Mouse (Mus musculus) embryonic facial prominence, embryonic 15.5 days (tissue): ENCODE data around the gene Lrfn4. TPM values are rescaled to one million over a fixed set of nuclear protein-coding genes. Genes with fewer than 3 reads are reported as not detected.

Experiments used
- ATAC-seq: fragments of 200-750 bp; cut with Nextera tagmentation; 2 replicates; pipeline ENCODE4 v1.8.0; 2017; ENCODE audit warnings: low read depth, moderate TSS enrichment; ENCODE audit not compliant: insufficient number of reproducible peaks, low FRiP score, low TSS enrichment
- H3K27ac ChIP-seq: fragments of 300-500 bp; sonication (generic); replicated peaks from 2 replicates; pipeline ENCODE4 v1.5.1; 2015; ENCODE audit warnings: mild to moderate bottlenecking, inconsistent platforms
- H3K27me3 ChIP-seq: fragments of 300-500 bp; sonication (generic); 2 replicates; pipeline ENCODE4 v1.6.1; 2015; ENCODE audit warnings: inconsistent platforms
- H3K36me3 ChIP-seq: fragments of 300-500 bp; sonication (generic); 2 replicates; pipeline ENCODE4 v1.6.1; 2015; ENCODE audit warnings: mild to moderate bottlenecking, inconsistent platforms
- H3K4me1 ChIP-seq: fragments of 300-500 bp; sonication (generic); 2 replicates; pipeline ENCODE4 v1.6.1; 2015; ENCODE audit warnings: inconsistent platforms
- H3K4me2 ChIP-seq: fragments of 300-500 bp; sonication (generic); replicated peaks from 2 replicates; pipeline ENCODE4 v1.6.1; 2015; ENCODE audit warnings: mild to moderate bottlenecking, inconsistent platforms
- H3K4me3 ChIP-seq: fragments of 300-500 bp; sonication (generic); replicated peaks from 2 replicates; pipeline ENCODE4 v1.5.1; 2015; ENCODE audit warnings: mild to moderate bottlenecking, inconsistent platforms
- H3K9ac ChIP-seq: fragments of 300-500 bp; sonication (generic); 2 replicates; pipeline ENCODE4 v1.6.1; 2015; ENCODE audit warnings: inconsistent platforms
- H3K9me3 ChIP-seq: fragments of 300-500 bp; sonication (generic); replicated peaks from 2 replicates; pipeline ENCODE4 v1.6.1; 2016; ENCODE audit warnings: inconsistent platforms
- WGBS: fragments of 180-500 bp; shearing (Covaris S2); methylation state at CpG from one replicate; pipeline ENCODE4 v1.1.7; 2015; 5-methylcytosine and 5-hydroxymethylcytosine counted together
- microRNA-seq: library from miRNA; unstranded; fragments of <30 nt; microRNA quantifications from one replicate; pipeline ENCODE4, GENCODE M21; 2016; ENCODE audit warnings: borderline number of aligned reads
- polyA plus RNA-seq: library from polyadenylated mRNA; unstranded; fragments of >200 nt; fragmentation: Nextera tagmentation; extraction: Ambion mirVana; gene quantifications from 2 replicates; pipeline ENCODE4 v1.2.1, GENCODE M21; 2015

Lrfn4 gene
- polyA plus RNA-seq, 1 experiment from 2014 or later, result 7.6 TPM

GRCm38 (mm10) chr19:4566880-4567279 lies 48.6 kb downstream of the Lrfn4 start:
- H3K36me3 ChIP-seq, result no peaks in the 10 kb centered on the region
- H3K4me3 ChIP-seq, result no peak overlapping the region
- H3K27me3 ChIP-seq, result no peaks in the 10 kb centered on the region
- WGBS, result 75% methylated on average over 2 of the region's 2 CpGs
- no peak overlapping the region for H3K4me2 ChIP-seq
- no peaks in the 10 kb centered on the region for H3K4me1 ChIP-seq
- no peaks in the 10 kb centered on the region for H3K9me3 ChIP-seq
- H3K27ac ChIP-seq, result no peak overlapping the region
- no peak overlapping the region for H3K9ac ChIP-seq
- ATAC-seq, result no peak

GRCm38 (mm10) chr19:4565678-4566077 lies 49.8 kb downstream of the Lrfn4 start:
- no peak overlapping the region for H3K4me3 ChIP-seq
- H3K27ac ChIP-seq, result no peak overlapping the region
- H3K4me1 ChIP-seq, result no peaks in the 10 kb centered on the region
- no peak overlapping the region for H3K4me2 ChIP-seq
- WGBS, result 90% methylated on average over 5 of the region's 5 CpGs
- no peaks in the 10 kb centered on the region for H3K36me3 ChIP-seq
- no peak for ATAC-seq
- no peaks in the 10 kb centered on the region for H3K9me3 ChIP-seq
- H3K9ac ChIP-seq, result no peak overlapping the region
- no peaks in the 10 kb centered on the region for H3K27me3 ChIP-seq

Small RNAs within 50 kb of the gene (microRNA-seq; reads per million reads assigned to microRNA genes)
- 1.0 reads per million for gene Mir6986

Other genes starting within 250 kb of the Lrfn4 start
- 50.4 and 55.0 TPM in 2 replicates for gene Kdm2a, start 217.4 kb downstream of the Lrfn4 start, polyA plus RNA-seq
- 47.4 and 50.5 TPM in 2 replicates for gene Rhod, start 176.2 kb downstream of the Lrfn4 start, polyA plus RNA-seq
- gene Syt12, start 138.2 kb downstream of the Lrfn4 start, polyA plus RNA-seq, result 1.5 and 1.7 TPM in 2 replicates
- gene 2010003K11Rik, start 117.1 kb downstream of the Lrfn4 start, polyA plus RNA-seq, result not detected in 2 replicates
- 20.1 and 20.2 TPM in 2 replicates for gene Pcx, start 105.2 kb downstream of the Lrfn4 start, polyA plus RNA-seq
- gene Rce1, start 10.0 kb upstream of the Lrfn4 start, polyA plus RNA-seq, result 65.6 and 65.9 TPM in 2 replicates
- gene Gm960, start 83.0 kb upstream of the Lrfn4 start, polyA plus RNA-seq, result 2.6 and 5.4 TPM in 2 replicates
- 5.3 TPM in 2 replicates for gene Sptbn2, start 95.5 kb upstream of the Lrfn4 start, polyA plus RNA-seq
- 64.3 and 65.5 TPM in 2 replicates for gene Rbm4b, start 140.8 kb upstream of the Lrfn4 start, polyA plus RNA-seq
- gene Rbm4, start 178.2 kb upstream of the Lrfn4 start, polyA plus RNA-seq, result 66.5 and 70.2 TPM in 2 replicates
- 30.9 and 36.3 TPM in 2 replicates for gene Gm21992, start 195.9 kb upstream of the Lrfn4 start, polyA plus RNA-seq
- gene Rbm14, start 196.0 kb upstream of the Lrfn4 start, polyA plus RNA-seq, result 74.1 and 74.5 TPM in 2 replicates
- gene Ccs, start 223.7 kb upstream of the Lrfn4 start, polyA plus RNA-seq, result 69.4 and 73.8 TPM in 2 replicates
- gene Ccdc87, start 223.7 kb upstream of the Lrfn4 start, polyA plus RNA-seq, result 1.2 and 1.9 TPM in 2 replicates
- gene Ctsf, start 239.5 kb upstream of the Lrfn4 start, polyA plus RNA-seq, result 62.7 and 63.9 TPM in 2 replicates